Mouse (Mus musculus) liver, embryonic 15.5 days (tissue): ENCODE measurements around the gene Sgms2. TPM values are rescaled to one million over a fixed set of nuclear protein-coding genes. Genes with fewer than 3 reads are reported as not detected.

Source experiments
- ATAC-seq: fragments of 200-750 bp; cut with Nextera tagmentation; 2 replicates; pipeline ENCODE4 v1.8.0; 2017; ENCODE audit warnings: moderate number of reproducible peaks, mild to moderate bottlenecking, moderate library complexity; ENCODE audit not compliant: insufficient read depth
- H3K27ac ChIP-seq: fragments of 300-500 bp; sonication (generic); replicated peaks from 2 replicates; pipeline ENCODE4 v1.5.1; 2015; ENCODE audit warnings: mild to moderate bottlenecking, inconsistent platforms
- H3K27me3 ChIP-seq: fragments of 300-500 bp; sonication (generic); 2 replicates; pipeline ENCODE4 v1.6.1; 2015; ENCODE audit warnings: mild to moderate bottlenecking, inconsistent platforms
- H3K36me3 ChIP-seq: fragments of 300-500 bp; sonication (generic); replicated peaks from 2 replicates; pipeline ENCODE4 v1.6.1; 2015; ENCODE audit warnings: moderate library complexity, mild to moderate bottlenecking, inconsistent platforms
- H3K4me1 ChIP-seq: fragments of 300-500 bp; sonication (generic); replicated peaks from 2 replicates; pipeline ENCODE4 v1.6.1; 2015; ENCODE audit warnings: inconsistent platforms
- H3K4me2 ChIP-seq: fragments of 300-500 bp; sonication (generic); 2 replicates; pipeline ENCODE4 v1.6.1; 2015; ENCODE audit warnings: moderate library complexity, mild to moderate bottlenecking, inconsistent platforms
- H3K4me3 ChIP-seq: fragments of 300-500 bp; sonication (generic); replicated peaks from 2 replicates; pipeline ENCODE4 v1.5.1; 2015; ENCODE audit warnings: mild to moderate bottlenecking, inconsistent platforms
- H3K9ac ChIP-seq: fragments of 300-500 bp; sonication (generic); 2 replicates; pipeline ENCODE4 v1.6.1; 2015; ENCODE audit warnings: moderate library complexity, mild to moderate bottlenecking, inconsistent platforms
- H3K9me3 ChIP-seq: fragments of 300-500 bp; sonication (generic); replicated peaks from 2 replicates; pipeline ENCODE4 v1.6.1; 2016; ENCODE audit warnings: inconsistent platforms
- WGBS: fragments of 180-500 bp; shearing (Covaris S2); methylation state at CpG from one replicate; pipeline ENCODE4 v1.1.7; 2015; ENCODE audit warnings: mixed read lengths; ENCODE audit not compliant: insufficient replicate concordance; 5-methylcytosine and 5-hydroxymethylcytosine counted together
- polyA plus RNA-seq: library from polyadenylated mRNA; unstranded; fragments of >200 nt; fragmentation: Nextera tagmentation; extraction: Ambion mirVana; gene quantifications from 2 replicates; pipeline ENCODE4 v1.2.1, GENCODE M21; 2015

The Sgms2 gene
- polyA plus RNA-seq, 1 experiment from 2014 or later: 4.7 TPM

- WGBS: 56% methylated on average over 3 of the region's 3 CpGs
- Histone ChIP-seq H3K27me3 (no peaks in the 10 kb centered on the region; the same call in 1 of the 2 replicates), H3K4me2 (no peak overlapping the region), H3K9me3 (peaks cover 7% of the 10 kb centered on the region; the same call in 1 of the 2 replicates), H3K4me3 (no peak overlapping the region), H3K4me1 (peaks cover 2% of the 10 kb centered on the region), H3K27ac (no peak overlapping the region), H3K36me3 (no peaks in the 10 kb centered on the region), H3K9ac (no peak overlapping the region)
- no peak for ATAC-seq
Measured at GRCm38 (mm10) chr3:131307811-131308210, 183.4 kb downstream of the Sgms2 start.

- H3K36me3 ChIP-seq: no peaks in the 10 kb centered on the region
- no peaks in the 10 kb centered on the region; the same call in 1 of the 2 replicates for H3K27me3 ChIP-seq
- no peak for ATAC-seq
- peaks cover 7% of the 10 kb centered on the region for H3K4me1 ChIP-seq
- H3K9me3 ChIP-seq: peaks cover 7% of the 10 kb centered on the region; the same call in 1 of the 2 replicates
- no peak overlapping the region for H3K9ac ChIP-seq
- no peak overlapping the region for H3K27ac ChIP-seq
- H3K4me2 ChIP-seq: no peak overlapping the region
- no peak overlapping the region for H3K4me3 ChIP-seq
- 64% methylated on average over 7 of the region's 7 CpGs for WGBS
Measured at GRCm38 (mm10) chr3:131306255-131306654, 185.0 kb downstream of the Sgms2 start.

GRCm38 (mm10) chr3:131303320-131303714, 187.9 kb downstream of the Sgms2 start:
- Histone ChIP-seq H3K4me3 (peak overlapping the region; percentile 62), H3K4me1 (peaks cover 7% of the 10 kb centered on the region), H3K9me3 (no peaks in the 10 kb centered on the region), H3K4me2 (peak overlapping the region; percentile 87), H3K27me3 (no peaks in the 10 kb centered on the region; the same call in 1 of the 2 replicates), H3K27ac (no peak overlapping the region), H3K9ac (peak overlapping the region; percentile 23; the same call in 1 of the 2 replicates), H3K36me3 (no peaks in the 10 kb centered on the region)
- ATAC-seq: no peak
- WGBS: 8% methylated on average over 5 of the region's 5 CpGs

- H3K27me3 ChIP-seq: no peaks in the 10 kb centered on the region; the same call in 1 of the 2 replicates
- H3K9me3 ChIP-seq: no peaks in the 10 kb centered on the region
- H3K4me2 ChIP-seq: peak within 1 kb of the TSS; percentile 87
- peaks cover 7% of the 10 kb centered on the region for H3K4me1 ChIP-seq
- ATAC-seq: peak; percentile 89
- no peaks in the 10 kb centered on the region for H3K36me3 ChIP-seq
- WGBS: 2% methylated on average over 70 of the region's 71 CpGs
- H3K9ac ChIP-seq: peak within 1 kb of the TSS; percentile 23; the same call in 1 of the 2 replicates
- no peak within 1 kb of the TSS for H3K27ac ChIP-seq
- peak within 1 kb of the TSS; percentile 62 for H3K4me3 ChIP-seq
Measured at GRCm38 (mm10) chr3:131302452-131303319, 188.5 kb downstream of the Sgms2 start, which contains the start of gene Cyp2u1. Cyp2u1 (minus strand) TSS chr3:131303227.

GRCm38 (mm10) chr3:131299908-131300307, 191.3 kb downstream of the Sgms2 start:
- Histone ChIP-seq H3K36me3 (no peaks in the 10 kb centered on the region), H3K27me3 (no peaks in the 10 kb centered on the region; the same call in 1 of the 2 replicates), H3K9me3 (no peaks in the 10 kb centered on the region), H3K27ac (no peak overlapping the region), H3K4me1 (peaks cover 7% of the 10 kb centered on the region), H3K4me2 (no peak overlapping the region), H3K4me3 (no peak overlapping the region), H3K9ac (no peak overlapping the region)
- ATAC-seq: no peak
- WGBS: 5% methylated on average over 6 of the region's 6 CpGs

- no peak for ATAC-seq
- H3K27me3 ChIP-seq: no peaks in the 10 kb centered on the region; the same call in 1 of the 2 replicates
- no peak overlapping the region for H3K27ac ChIP-seq
- no peak overlapping the region for H3K4me2 ChIP-seq
- H3K4me1 ChIP-seq: peaks cover 7% of the 10 kb centered on the region
- no peak overlapping the region for H3K4me3 ChIP-seq
- H3K9me3 ChIP-seq: no peaks in the 10 kb centered on the region
- 66% methylated on average over 9 of the region's 9 CpGs for WGBS
- H3K36me3 ChIP-seq: no peaks in the 10 kb centered on the region
- H3K9ac ChIP-seq: no peak overlapping the region
Measured at GRCm38 (mm10) chr3:131299078-131299477, 192.1 kb downstream of the Sgms2 start.

GRCm38 (mm10) chr3:131296893-131297292, 194.3 kb downstream of the Sgms2 start:
- 80% methylated on average over 7 of the region's 7 CpGs for WGBS
- Histone ChIP-seq H3K27me3 (no peaks in the 10 kb centered on the region), H3K4me2 (no peak overlapping the region), H3K9me3 (no peaks in the 10 kb centered on the region), H3K27ac (no peak overlapping the region), H3K9ac (no peak overlapping the region), H3K4me3 (no peak overlapping the region), H3K4me1 (no peaks in the 10 kb centered on the region), H3K36me3 (no peaks in the 10 kb centered on the region)
- no peak for ATAC-seq

GRCm38 (mm10) chr3:131295513-131296200, 195.6 kb downstream of the Sgms2 start:
- Histone ChIP-seq H3K4me2 (no peak overlapping the region), H3K9me3 (no peaks in the 10 kb centered on the region), H3K4me1 (no peaks in the 10 kb centered on the region), H3K4me3 (no peak overlapping the region), H3K9ac (no peak overlapping the region), H3K36me3 (no peaks in the 10 kb centered on the region), H3K27ac (no peak overlapping the region), H3K27me3 (no peaks in the 10 kb centered on the region)
- 52% methylated on average over 12 of the region's 12 CpGs for WGBS
- 0 out of 2 replicates have a peak, but pooled peaks have one; percentile 12 for ATAC-seq

- no peaks in the 10 kb centered on the region for H3K27me3 ChIP-seq
- H3K9me3 ChIP-seq: no peaks in the 10 kb centered on the region
- no peak overlapping the region for H3K27ac ChIP-seq
- 29% methylated on average over 3 of the region's 3 CpGs for WGBS
- H3K9ac ChIP-seq: no peak overlapping the region
- H3K4me2 ChIP-seq: no peak overlapping the region
- H3K4me3 ChIP-seq: no peak overlapping the region
- no peaks in the 10 kb centered on the region for H3K36me3 ChIP-seq
- no peaks in the 10 kb centered on the region for H3K4me1 ChIP-seq
- no peak for ATAC-seq
Measured at GRCm38 (mm10) chr3:131294503-131294902, 196.7 kb downstream of the Sgms2 start.

GRCm38 (mm10) chr3:131292959-131293358, 198.3 kb downstream of the Sgms2 start:
- H3K9ac ChIP-seq: no peak overlapping the region
- H3K4me3 ChIP-seq: no peak overlapping the region
- WGBS: 61% methylated on average over 3 of the region's 3 CpGs
- no peak for ATAC-seq
- no peaks in the 10 kb centered on the region for H3K9me3 ChIP-seq
- H3K36me3 ChIP-seq: no peaks in the 10 kb centered on the region
- H3K4me1 ChIP-seq: no peaks in the 10 kb centered on the region
- H3K27ac ChIP-seq: no peak overlapping the region
- no peaks in the 10 kb centered on the region for H3K27me3 ChIP-seq
- H3K4me2 ChIP-seq: no peak overlapping the region

- no peaks in the 10 kb centered on the region for H3K4me1 ChIP-seq
- no peaks in the 10 kb centered on the region for H3K9me3 ChIP-seq
- no peak overlapping the region for H3K9ac ChIP-seq
- no peaks in the 10 kb centered on the region for H3K36me3 ChIP-seq
- no peak for ATAC-seq
- no peaks in the 10 kb centered on the region for H3K27me3 ChIP-seq
- H3K4me3 ChIP-seq: no peak overlapping the region
- no peak overlapping the region for H3K4me2 ChIP-seq
- no peak overlapping the region for H3K27ac ChIP-seq
- WGBS: 58% methylated on average over 2 of the region's 2 CpGs
Measured at GRCm38 (mm10) chr3:131292349-131292748, 198.9 kb downstream of the Sgms2 start.
